ENCODE assay signal across 22 mouse cellular contexts in the genomic region with DNA sequence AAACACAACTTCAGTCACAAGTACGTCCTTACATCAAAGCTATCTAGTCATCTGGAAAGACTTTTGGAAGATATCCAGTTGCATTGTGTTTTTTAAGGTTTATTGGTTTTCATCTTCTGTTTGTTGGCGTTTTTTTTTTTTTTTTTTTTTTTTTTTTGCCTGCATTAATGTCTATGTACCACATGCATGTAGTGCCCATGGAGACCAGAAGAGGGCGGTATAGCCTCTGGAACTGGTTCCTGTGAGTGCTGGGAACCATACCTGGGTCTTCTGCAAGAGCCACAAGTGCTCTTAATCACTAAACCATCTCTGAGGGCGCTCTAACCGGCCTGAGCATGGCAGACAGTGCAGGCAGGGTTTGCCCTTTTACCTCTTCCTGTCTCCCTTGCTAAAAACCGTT. TPM values are rescaled to one million over a fixed set of nuclear protein-coding genes. Genes with fewer than 3 reads are reported as not detected.
A peak's percentile ranks its signal among the peaks of the same experiment; 100 is the strongest.
DNase-seq lines count a peak whose midpoint lies in the region; ATAC-seq and TF ChIP-seq lines count a peak whose summit lies in the region.
"Had no signal": no experiment of that assay in that cellular context is flagged by ENCODE, and none has a peak within 500 bp of the region (broad histone marks: within the 10 kb centered on the region; RNA-seq: fewer than 3 reads in every experiment).

No protein-coding gene starts in this region.

- no peaks in the 10 kb centered on the region for H3K27me3 ChIP-seq in liver, embryonic 14.5 days (ENCODE audit: control insufficient read depth, insufficient read depth, low read length)
- no peaks in the 10 kb centered on the region for H3K27me3 ChIP-seq in liver, postnatal 0 days (ENCODE audit: insufficient read depth, low read length)
- H3K27me3 ChIP-seq in E14TG2a.4 (ENCODE audit: insufficient read depth, low read length) = no peaks in the 10 kb centered on the region
- H3K27me3 ChIP-seq: forebrain, embryonic 13.5 days; limb, embryonic 13.5 days; liver, embryonic 13.5 days; midbrain, embryonic 15.5 days; neural tube, embryonic 15.5 days had no signal

- WGBS in liver, embryonic 14.5 days (ENCODE audit: insufficient replicate concordance) = 52% methylated on average over 6 of the region's 6 CpGs
- WGBS in liver, postnatal 0 days (ENCODE audit: insufficient replicate concordance) = 63% methylated on average over 6 of the region's 6 CpGs

- H3K36me3 ChIP-seq in liver, embryonic 14.5 days (replicated peaks; ENCODE audit: control insufficient read depth, insufficient read depth, low read depth) = no peaks in the 10 kb centered on the region
- no peaks in the 10 kb centered on the region for H3K36me3 ChIP-seq in liver, postnatal 0 days (replicated peaks; ENCODE audit: insufficient read depth, low read length)
- H3K36me3 ChIP-seq in E14TG2a.4 (ENCODE audit: insufficient read depth, low read length) (peaks cover 79% of the 10 kb centered on the region), ES-E14 (ENCODE audit: control insufficient read depth, insufficient read depth, low read length, poor library complexity, severe bottlenecking) (peaks cover 43% of the 10 kb centered on the region)
- H3K36me3 ChIP-seq: heart, embryonic 15.5 days; limb, embryonic 13.5 days; liver, embryonic 13.5 days; midbrain, embryonic 15.5 days; neural tube, embryonic 15.5 days had no signal

- H3K9me3 ChIP-seq in liver, embryonic 14.5 days (ENCODE audit: control insufficient read depth, low read length) = no peaks in the 10 kb centered on the region
- H3K9me3 ChIP-seq in liver, postnatal 0 days (ENCODE audit: low read length) = no peaks in the 10 kb centered on the region
- no peaks in the 10 kb centered on the region for H3K9me3 ChIP-seq in E14TG2a.4 (ENCODE audit: low read length)
- no peaks in the 10 kb centered on the region for H3K9me3 ChIP-seq in ES-E14 (ENCODE audit: control insufficient read depth, insufficient read depth, low read depth, low read length)
- H3K9me3 ChIP-seq: forebrain, embryonic 13.5 days; heart, embryonic 15.5 days; limb, embryonic 13.5 days; liver, embryonic 13.5 days; midbrain, embryonic 15.5 days; neural tube, embryonic 15.5 days had no signal

- H3K9ac ChIP-seq in liver, embryonic 14.5 days (replicated peaks) = no peak overlapping the region
- H3K9ac ChIP-seq in liver, postnatal 0 days (replicated peaks) = no peak overlapping the region
- H3K9ac ChIP-seq in ES-E14 (ENCODE audit: insufficient read depth, low read depth, low read length, poor library complexity, severe bottlenecking) = no peak overlapping the region
- H3K9ac ChIP-seq: forebrain, embryonic 13.5 days; heart, embryonic 15.5 days; limb, embryonic 13.5 days; liver, embryonic 13.5 days; midbrain, embryonic 15.5 days; neural tube, embryonic 15.5 days had no signal

- H3K4me3 ChIP-seq in liver, embryonic 14.5 days (ENCODE audit: insufficient read depth in 1 of 2, low read depth in 2 of 2, low read length in 2 of 2) = no peak overlapping the region
- H3K4me3 ChIP-seq in liver, postnatal 0 days (ENCODE audit: low read depth, low read length) = no peak overlapping the region
- H3K4me3 ChIP-seq in E14TG2a.4 (replicated peaks; ENCODE audit: low read length) (no peak overlapping the region), ES-E14 (ENCODE audit: insufficient read depth in 1 of 2, low read depth in 1 of 2, low read length in 2 of 2, poor library complexity in 1 of 2, severe bottlenecking in 1 of 2) (no peak overlapping the region)
- H3K4me3 ChIP-seq: forebrain, embryonic 13.5 days; heart, embryonic 15.5 days; limb, embryonic 13.5 days; liver, embryonic 13.5 days; midbrain, embryonic 15.5 days; neural tube, embryonic 15.5 days had no signal

- in situ Hi-C loops in ES-E14 (cut with MboI; ENCODE audit: low sequenced_read_pairs in 2 of 2, unreplicated experiment in 2 of 2) = loop anchor here (25.0 kb wide), 3 partner anchors 386 to 611 kb away; no protein-coding TSS in a partner anchor

- no peaks in the 10 kb centered on the region for H3K4me1 ChIP-seq in liver, embryonic 14.5 days (replicated peaks; ENCODE audit: control insufficient read depth in 2 of 2, insufficient read depth in 2 of 2, low read length in 1 of 2)
- H3K4me1 ChIP-seq in liver, postnatal 0 days (ENCODE audit: insufficient read depth) = no peaks in the 10 kb centered on the region
- H3K4me1 ChIP-seq in E14TG2a.4 (replicated peaks; ENCODE audit: low read depth, low read length) (peaks cover 41% of the 10 kb centered on the region), ES-E14 (ENCODE audit: control insufficient read depth in 2 of 2, insufficient read depth in 2 of 2, low read length in 2 of 2, poor library complexity in 1 of 2) (no peaks in the 10 kb centered on the region)
- H3K4me1 ChIP-seq: forebrain, embryonic 13.5 days; limb, embryonic 13.5 days; liver, embryonic 13.5 days; midbrain, embryonic 15.5 days; neural tube, embryonic 15.5 days had no signal

- TF ChIP-seq CTCF in liver, embryonic 14.5 days (IDR thresholded peaks at IDR 0.05; ENCODE audit: low read depth) = peak; percentile 29; the same call in 1 of the 2 replicates
- TF ChIP-seq CTCF in liver, postnatal 0 days (IDR thresholded peaks at IDR 0.05; ENCODE audit: low read depth) = no peak
- peak; percentile 79 for TF ChIP-seq CTCF in E14TG2a.4 (conservative IDR thresholded peaks at IDR 0.05; ENCODE audit: low read length)

- no peak overlapping the region for H3K4me2 ChIP-seq in liver, embryonic 14.5 days (ENCODE audit: low read depth)
- H3K4me2 ChIP-seq in liver, postnatal 0 days (ENCODE audit: low read depth, low read length) = no peak overlapping the region
- H3K4me2 ChIP-seq: forebrain, embryonic 13.5 days; heart, embryonic 15.5 days; limb, embryonic 13.5 days; liver, embryonic 13.5 days; midbrain, embryonic 15.5 days; neural tube, embryonic 15.5 days had no signal

- TF ChIP-seq EP300 in liver, embryonic 14.5 days (IDR thresholded peaks at IDR 0.05; ENCODE audit: low read depth) = no peak
- no peak for TF ChIP-seq EP300 in liver, postnatal 0 days (IDR thresholded peaks at IDR 0.05; ENCODE audit: low read depth)

- H3K27ac ChIP-seq in liver, embryonic 14.5 days = no peak overlapping the region
- H3K27ac ChIP-seq in liver, postnatal 0 days (ENCODE audit: low read depth) = no peak overlapping the region
- H3K27ac ChIP-seq in ES-E14 (ENCODE audit: insufficient read depth, low read depth, low read length, poor library complexity, severe bottlenecking) = no peak overlapping the region
- H3K27ac ChIP-seq: forebrain, embryonic 13.5 days; heart, embryonic 15.5 days; limb, embryonic 13.5 days; liver, embryonic 13.5 days; midbrain, embryonic 15.5 days; neural tube, embryonic 15.5 days had no signal

- DNase-seq in liver, embryonic 14.5 days (ENCODE audit: low read depth in 3 of 3, low spot score in 3 of 3) = no peak
- no peak for DNase-seq in liver, postnatal 0 days
- no peak for DNase-seq in ES-E14 (ENCODE audit: low read depth, low spot score)
- peak; percentile 21 for DNase-seq in induced T-regulatory cell, adult 2 months (ENCODE audit: low read depth)
- no peak for DNase-seq in spleen, postnatal 36 days (ENCODE audit: low spot score in 2 of 2)
- DNase-seq: adrenal gland, postnatal 36 days; cerebellum, adult 2 months; gastrocnemius, postnatal 14 days; heart, adult 18-20 months; kidney, adult 18-20 months; kidney, postnatal 36 days; liver, embryonic 13.5 days; spleen, adult 18-20 months; thymus, postnatal 25 days had no signal

- no peak for ATAC-seq in liver, embryonic 14.5 days (ENCODE audit: insufficient read depth)
- no peak for ATAC-seq in liver, postnatal 0 days
- no peak for ATAC-seq in megakaryocyte, adult 5-6 weeks (ENCODE audit: poor library complexity, severe bottlenecking)
- ATAC-seq: forebrain, embryonic 13.5 days; midbrain, embryonic 15.5 days; Patski had no signal

TF ChIP-seq in ES-E14, 5 proteins besides CTCF, POLR2A, EP300 and RAD21:
- TF ChIP-seq CHD2 (IDR thresholded peaks at IDR 0.05; ENCODE audit: low read depth, low read length) (no peak), ZNF384 (IDR thresholded peaks at IDR 0.05; ENCODE audit: low read depth, low read length) (peak; percentile 98)

RNA-seq across cellular contexts. Expression of a gene that starts 33.5 kb away (rescaled TPM):
- polyA plus RNA-seq in liver, embryonic 14.5 days (2012; rRNA removed) = 0.22 and 0.37 TPM in 2 replicates
- 0.14 and 0.33 TPM in 2 replicates for polyA plus RNA-seq in liver, embryonic 14.5 days (2014; fragmentation: Nextera tagmentation; extraction: Ambion mirVana)
- 0.69 and 0.99 TPM in 2 replicates for polyA plus RNA-seq in liver, postnatal 0 days (2015; fragmentation: Nextera tagmentation; extraction: Ambion mirVana)
- total RNA-seq in ES-E14 (2012; rRNA removed) = 44.3 and 122 TPM in 2 replicates
- 1.4 and 4.3 TPM in 2 replicates for total RNA-seq in megakaryocyte, adult 5-6 weeks (2015)
- 3.9 and 5.6 TPM in 2 replicates for total RNA-seq in megakaryocyte, adult 5-6 weeks (2017)
- polyA plus RNA-seq: Patski had no signal
